Mouse (Mus musculus) heart, embryonic 14.5 days (tissue): ENCODE data around the gene Ugdh. TPM values are rescaled to one million over a fixed set of nuclear protein-coding genes. Genes with fewer than 3 reads are reported as not detected.

ENCODE experiments used
- ATAC-seq: fragments of 200-750 bp; cut with Nextera tagmentation; 2 replicates; pipeline ENCODE4 v1.8.0; 2017; ENCODE audit warnings: low read depth, moderate TSS enrichment; ENCODE audit not compliant: insufficient number of reproducible peaks, insufficient read depth, low FRiP score
- H3K27ac ChIP-seq, 2 experiments: fragments of 200-500 bp in 1 of 2; fragments of 300-500 bp in 1 of 2; sonication (generic) in 1 of 2; replicated peaks in 1 of 2; 2 replicates each; pipeline ENCODE4 v1.5.1; 2012 to 2014; ENCODE audit warnings: low read depth in 2 of 2, low read length in 2 of 2, control low read depth in 1 of 2, mild to moderate bottlenecking in 1 of 2, mixed read lengths in 1 of 2; ENCODE audit not compliant: control insufficient read depth in 1 of 2, insufficient read depth in 1 of 2
- H3K27me3 ChIP-seq: fragments of 300-500 bp; sonication (generic); 2 replicates; pipeline ENCODE4 v1.6.1; 2014; ENCODE audit warnings: mild to moderate bottlenecking, low read length, control low read depth; ENCODE audit not compliant: control insufficient read depth, insufficient read depth
- H3K36me3 ChIP-seq: fragments of 300-500 bp; sonication (generic); 2 replicates; pipeline ENCODE4 v1.6.1; 2014; ENCODE audit warnings: mild to moderate bottlenecking, control low read depth, low read length, mixed read lengths; ENCODE audit not compliant: control insufficient read depth, insufficient read depth
- H3K4me1 ChIP-seq, 2 experiments: fragments of 200-500 bp in 1 of 2; fragments of 300-500 bp in 1 of 2; sonication (generic) in 1 of 2; 2 replicates each; pipeline ENCODE4 v1.6.1; 2012 to 2014; ENCODE audit warnings: low read length in 2 of 2, control low read depth in 1 of 2, mixed read lengths in 1 of 2; ENCODE audit not compliant: control insufficient read depth in 2 of 2, insufficient read depth in 2 of 2
- H3K4me2 ChIP-seq: fragments of 300-500 bp; sonication (generic); 2 replicates; pipeline ENCODE4 v1.6.1; 2014; ENCODE audit warnings: mild to moderate bottlenecking, low read length
- H3K4me3 ChIP-seq, 2 experiments: fragments of 200-500 bp in 1 of 2; fragments of 300-500 bp in 1 of 2; sonication (generic) in 1 of 2; 2 replicates each; pipeline ENCODE4 v1.5.1; 2012 to 2014; ENCODE audit warnings: low read length in 2 of 2, mild to moderate bottlenecking in 2 of 2, control low read depth in 1 of 2, low read depth in 1 of 2, moderate library complexity in 1 of 2; ENCODE audit not compliant: control insufficient read depth in 1 of 2, insufficient read depth in 1 of 2
- H3K9ac ChIP-seq: fragments of 300-500 bp; sonication (generic); 2 replicates; pipeline ENCODE4 v1.6.1; 2014; ENCODE audit warnings: mild to moderate bottlenecking, low read length
- H3K9me3 ChIP-seq: fragments of 300-500 bp; sonication (generic); 2 replicates; pipeline ENCODE4 v1.6.1; 2016; ENCODE audit warnings: low read length, control low read depth; ENCODE audit not compliant: control insufficient read depth
- WGBS: fragments of 180-500 bp; shearing (Covaris S2); extraction: QIAGEN DNeasy Blood & Tissue Kit; methylation state at CpG from one replicate; pipeline ENCODE4 v1.1.7; 2014; 5-methylcytosine and 5-hydroxymethylcytosine counted together
- polyA plus RNA-seq: library from polyadenylated mRNA; unstranded; fragments of >200 nt; fragmentation: Nextera tagmentation; extraction: Ambion mirVana; gene quantifications from 2 replicates; pipeline ENCODE4 v1.2.1, GENCODE M21; 2014

Ugdh gene
- polyA plus RNA-seq, 1 experiment from 2014 or later: 59.8 TPM

DNA sequence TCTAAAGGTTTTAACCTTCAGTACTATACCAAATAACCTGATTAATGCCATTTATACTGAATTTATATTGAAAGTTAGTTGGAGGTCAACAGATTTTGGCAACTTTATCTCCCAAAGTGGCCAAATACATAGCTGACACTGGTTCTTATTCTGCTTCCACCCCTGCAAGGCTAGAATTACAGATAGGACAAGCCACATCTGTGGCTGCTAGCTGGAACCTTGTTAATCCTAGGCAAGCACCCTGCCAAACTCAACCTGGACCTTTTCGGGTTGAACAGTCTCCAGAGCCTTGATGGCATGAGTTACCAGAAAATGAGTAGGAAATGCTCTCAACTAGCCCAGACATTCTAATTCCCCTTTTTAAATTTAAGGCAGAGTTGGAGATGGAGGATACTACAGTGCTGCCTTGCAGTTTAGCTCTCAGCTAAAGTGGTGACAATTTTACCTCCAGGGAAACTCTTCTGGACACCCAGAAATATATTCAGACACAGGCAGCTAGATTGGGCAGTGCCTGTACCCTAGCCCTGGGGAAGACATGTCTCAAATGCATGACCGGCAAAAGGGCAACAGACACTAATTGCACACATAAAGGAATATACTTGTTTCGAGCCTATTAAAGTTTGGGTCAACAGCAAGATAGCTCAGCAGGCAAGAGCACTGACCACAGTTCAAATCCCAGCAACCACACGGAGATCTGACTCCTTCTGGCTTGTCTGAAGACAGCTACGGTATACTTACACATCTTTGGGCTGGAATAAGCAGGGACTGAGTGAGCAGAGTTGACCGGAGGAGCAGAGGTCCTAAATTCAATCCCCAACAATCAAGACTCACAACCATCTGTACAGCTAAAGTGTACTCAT is 48.5 kb downstream of the Ugdh start:
- Histone ChIP-seq H3K27ac (no peak overlapping the region), H3K27me3 (no peaks in the 10 kb centered on the region), H3K9me3 (no peaks in the 10 kb centered on the region), H3K4me1 (peaks cover 0 to 18% of the 10 kb centered on the region in 2 experiments), H3K9ac (no peak overlapping the region), H3K4me3 (no peak overlapping the region), H3K4me2 (no peak overlapping the region), H3K36me3 (peaks cover 48% of the 10 kb centered on the region)
- no peak for ATAC-seq
- 80% methylated on average over 6 of the region's 6 CpGs for WGBS

DNA sequence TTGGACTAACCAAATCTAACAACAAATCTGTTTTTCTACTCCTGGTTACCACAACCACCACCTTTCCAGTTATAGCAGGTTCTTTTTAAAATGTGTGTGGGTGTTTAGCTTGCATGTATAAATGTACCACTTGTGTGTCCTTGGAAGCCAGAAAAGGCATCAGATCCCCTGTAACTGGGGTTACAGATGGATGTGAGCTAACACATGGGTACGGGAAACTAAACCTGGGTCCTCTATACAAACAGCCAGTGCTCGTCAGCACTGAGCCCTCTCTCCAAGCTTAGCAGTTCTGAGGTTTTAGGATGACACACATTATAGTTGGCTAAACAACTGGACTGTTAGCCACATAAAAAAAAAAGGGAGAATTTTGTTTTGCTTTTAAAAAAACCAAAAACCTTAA is 50.0 kb downstream of the Ugdh start:
- Histone ChIP-seq H3K9ac (no peak overlapping the region), H3K27me3 (no peaks in the 10 kb centered on the region), H3K4me1 (peaks cover 0 to 14% of the 10 kb centered on the region in 2 experiments), H3K4me3 (no peak overlapping the region), H3K36me3 (peaks cover 48% of the 10 kb centered on the region), H3K9me3 (no peaks in the 10 kb centered on the region), H3K4me2 (no peak overlapping the region), H3K27ac (no peak overlapping the region)
- 73% methylated on average over 2 of the region's 2 CpGs for WGBS
- ATAC-seq: no peak

DNA sequence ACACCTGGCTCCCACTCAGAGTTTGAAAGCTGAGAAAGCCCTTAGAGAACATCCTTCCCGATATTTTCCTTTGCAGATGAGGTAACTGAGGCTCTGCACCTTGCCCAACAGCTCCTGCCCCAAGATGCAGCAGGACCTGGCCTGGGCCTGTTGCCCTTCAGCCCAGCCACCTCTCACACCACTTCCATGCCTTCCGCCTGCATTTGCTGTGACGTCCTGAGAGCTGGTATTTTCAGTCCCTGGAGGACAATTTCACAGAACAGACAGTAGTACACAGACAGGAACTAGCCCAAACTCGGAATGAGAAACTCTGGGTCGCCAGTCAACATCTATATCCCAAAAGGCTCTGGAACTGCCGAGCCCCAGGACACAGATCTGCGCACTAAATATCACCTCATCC is 61.0 kb downstream of the Ugdh start:
- Histone ChIP-seq H3K4me3 (no peak overlapping the region), H3K27ac (no peak overlapping the region), H3K27me3 (no peaks in the 10 kb centered on the region), H3K9ac (no peak overlapping the region), H3K4me2 (no peak overlapping the region), H3K4me1 (no peaks in the 10 kb centered on the region), H3K36me3 (no peaks in the 10 kb centered on the region), H3K9me3 (no peaks in the 10 kb centered on the region)
- 75% methylated on average over 7 of the region's 7 CpGs for WGBS
- no peak for ATAC-seq

DNA sequence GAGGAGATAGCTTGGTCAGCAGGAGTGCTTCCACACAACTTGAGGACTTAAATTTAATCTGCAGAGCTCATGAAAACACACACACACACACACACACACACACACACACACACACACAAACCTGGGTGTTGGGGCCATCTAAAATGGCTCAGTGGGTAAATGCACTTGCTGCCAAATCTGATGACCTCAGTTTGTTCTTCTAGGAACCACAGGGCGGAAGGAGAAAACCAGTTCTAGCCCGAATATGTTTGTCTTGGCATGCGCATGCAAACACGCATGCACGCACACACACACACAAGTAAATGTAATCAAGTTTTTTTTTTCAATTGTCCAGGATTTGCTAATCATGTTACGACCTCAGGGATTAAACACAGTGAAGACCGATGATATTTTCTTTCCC is 64.2 kb downstream of the Ugdh start:
- H3K27ac ChIP-seq: no peak overlapping the region
- 90% methylated on average over 7 of the region's 7 CpGs for WGBS
- H3K9me3 ChIP-seq: no peaks in the 10 kb centered on the region
- no peak overlapping the region for H3K4me3 ChIP-seq
- H3K4me1 ChIP-seq: no peaks in the 10 kb centered on the region
- no peaks in the 10 kb centered on the region for H3K27me3 ChIP-seq
- no peaks in the 10 kb centered on the region for H3K36me3 ChIP-seq
- no peak overlapping the region for H3K4me2 ChIP-seq
- no peak for ATAC-seq
- H3K9ac ChIP-seq: no peak overlapping the region

DNA sequence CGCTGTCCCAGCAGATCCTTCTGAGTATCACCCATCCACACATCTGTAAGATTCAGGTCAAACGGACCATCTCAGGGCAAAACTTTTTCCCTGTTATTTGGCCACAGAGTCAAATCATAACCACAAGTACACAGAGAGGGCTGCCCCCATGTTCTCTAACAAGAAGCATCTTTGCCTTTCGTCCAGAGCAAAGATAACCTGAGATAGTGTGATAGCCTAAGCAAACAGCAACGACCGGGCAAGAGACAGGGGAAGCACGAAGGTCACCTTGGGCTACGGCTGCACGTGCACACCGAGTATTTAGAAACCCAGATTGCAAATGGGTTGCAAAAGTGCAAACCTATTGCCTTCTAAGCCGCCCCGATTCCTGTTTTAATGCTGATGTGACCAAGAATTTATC is 67.9 kb downstream of the Ugdh start:
- no peak overlapping the region for H3K9ac ChIP-seq
- no peaks in the 10 kb centered on the region for H3K27me3 ChIP-seq
- no peak overlapping the region for H3K4me2 ChIP-seq
- H3K4me3 ChIP-seq: no peak overlapping the region
- no peak overlapping the region for H3K27ac ChIP-seq
- no peaks in the 10 kb centered on the region for H3K36me3 ChIP-seq
- no peak for ATAC-seq
- 61% methylated on average over 11 of the region's 11 CpGs for WGBS
- no peaks in the 10 kb centered on the region for H3K9me3 ChIP-seq
- no peaks in the 10 kb centered on the region for H3K4me1 ChIP-seq

Other genes starting within 250 kb of the Ugdh start
- gene Wdr19, start 236.3 kb downstream of the Ugdh start, polyA plus RNA-seq: 8.2 and 9.9 TPM in 2 replicates
- gene Rfc1, start 100.3 kb downstream of the Ugdh start, polyA plus RNA-seq: 53.1 and 59.6 TPM in 2 replicates
- 0.05 TPM in 1 of 2 replicates, not detected in the other for gene Klb, start 87.6 kb downstream of the Ugdh start, polyA plus RNA-seq
- gene Rpl9, start 44.5 kb downstream of the Ugdh start, polyA plus RNA-seq: 681 and 773 TPM in 2 replicates
- gene Lias, start 44.5 kb downstream of the Ugdh start, polyA plus RNA-seq: 58.5 and 60.3 TPM in 2 replicates
- not detected in 2 replicates for gene Gm43552, start 56.9 kb upstream of the Ugdh start, polyA plus RNA-seq
- 133 and 144 TPM in 2 replicates for gene Smim14, start 101.2 kb upstream of the Ugdh start, polyA plus RNA-seq
- gene Ube2k, start 101.3 kb upstream of the Ugdh start, polyA plus RNA-seq: 101 and 107 TPM in 2 replicates